In the genomic region with DNA sequence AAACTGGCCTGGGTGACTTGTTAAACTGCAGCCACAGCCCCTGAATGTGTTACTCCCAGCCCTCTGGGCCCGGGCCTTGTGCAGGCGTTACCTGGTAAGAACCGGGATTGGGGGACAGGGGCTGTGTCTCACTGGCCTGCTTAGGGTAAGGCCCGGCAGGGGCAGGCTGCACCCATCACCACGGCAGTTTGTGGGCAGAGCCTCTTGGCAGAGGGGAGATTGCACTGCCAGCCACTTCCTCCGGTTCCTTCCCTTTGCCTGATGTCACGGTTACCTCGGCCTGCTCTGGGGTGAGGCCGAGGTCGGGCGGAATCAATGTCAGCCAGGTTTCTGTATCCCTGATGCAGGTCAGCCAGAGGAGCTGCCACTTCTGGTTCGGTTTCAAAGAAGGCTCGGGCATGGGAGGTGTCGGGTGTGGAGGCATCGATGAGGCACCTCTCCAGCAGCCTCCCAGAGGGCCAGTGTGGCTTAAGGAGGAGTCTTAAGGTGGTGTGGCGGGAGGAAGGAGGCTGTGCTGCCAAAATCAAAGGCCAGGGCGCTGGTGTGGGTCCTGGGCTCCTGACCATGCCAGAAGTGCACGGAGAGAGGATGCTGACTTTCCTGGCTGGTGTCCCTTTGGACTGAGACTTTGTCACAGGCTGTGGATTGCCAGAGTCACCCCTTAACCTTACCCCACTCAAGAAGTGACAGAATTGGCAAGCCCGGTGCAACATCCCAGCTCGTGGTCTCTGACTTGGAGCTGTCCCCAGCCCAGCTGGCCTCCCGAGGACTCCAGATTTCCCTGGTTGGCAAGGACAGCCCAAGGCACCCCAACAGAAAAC, we compare ENCODE assay signal across 8 mouse cellular contexts. TPM values are rescaled to one million over a fixed set of nuclear protein-coding genes. Genes with fewer than 3 reads are reported as not detected.
DNase-seq lines count a peak whose midpoint lies in the region; ATAC-seq and TF ChIP-seq lines count a peak whose summit lies in the region.

No protein-coding gene starts in this region.

- WGBS in lung, adult 2 months = 37% methylated on average over 21 of the region's 21 CpGs
- 77% methylated on average over 21 of the region's 21 CpGs for WGBS in forebrain, embryonic 13.5 days

- no peaks in the 10 kb centered on the region for H3K9me3 ChIP-seq in forebrain, embryonic 13.5 days (replicated peaks)

- H3K4me3 ChIP-seq in lung, adult 2 months (replicated peaks; ENCODE audit: extremely low read depth, low read depth, low read length) = no peak overlapping the region
- H3K4me3 ChIP-seq in forebrain, embryonic 13.5 days = no peak overlapping the region

- no peak overlapping the region for H3K4me2 ChIP-seq in forebrain, embryonic 13.5 days

- no peaks in the 10 kb centered on the region; the same call in 1 of the 2 replicates for H3K36me3 ChIP-seq in forebrain, embryonic 13.5 days (ENCODE audit: poor library complexity, severe bottlenecking)

- no peak overlapping the region for H3K27ac ChIP-seq in forebrain, embryonic 13.5 days

- TF ChIP-seq CTCF in lung, adult 2 months (IDR thresholded peaks at IDR 0.05; ENCODE audit: insufficient read depth, low read length) = no peak

- no peak overlapping the region for H3K9ac ChIP-seq in forebrain, embryonic 13.5 days

- H3K4me1 ChIP-seq in lung, adult 2 months (ENCODE audit: control insufficient read depth, insufficient read depth, low read length) = peaks cover 10% of the 10 kb centered on the region
- no peaks in the 10 kb centered on the region for H3K4me1 ChIP-seq in forebrain, embryonic 13.5 days

- H3K27me3 ChIP-seq in forebrain, embryonic 13.5 days = no peaks in the 10 kb centered on the region

- ATAC-seq in hematopoietic stem cell, adult 5-6 weeks (replicated peaks in 1 of 2; ENCODE audit: insufficient read depth in 1 of 2, low FRiP score in 2 of 2, low TSS enrichment in 1 of 2, low read depth in 1 of 2, poor library complexity in 2 of 2, severe bottlenecking in 2 of 2) = peak; percentile 89 to 93
- 0 out of 2 replicates have a peak, but pooled peaks have one; percentile 37 for ATAC-seq in monocyte, adult 5-6 weeks (replicated peaks; ENCODE audit: insufficient number of reproducible peaks, low FRiP score, low TSS enrichment, poor library complexity, severe bottlenecking)
- ATAC-seq in forebrain, embryonic 13.5 days = no peak

- DNase-seq in lung, adult 18-20 months = peak; percentile 43 to 59
- no peak for DNase-seq in lung, adult 2 months
- DNase-seq in cerebellum, postnatal 25 days = peak; percentile 46 to 55
- DNase-seq in yolk sac, embryonic 10.5 days (ENCODE audit: low spot score) = no peak
- no peak for DNase-seq in adipocyte (ENCODE audit: low spot score)

- no peak for TF ChIP-seq POLR2A in lung, adult 2 months (IDR thresholded peaks at IDR 0.05; ENCODE audit: borderline replicate concordance, extremely low read depth, low read depth, low read length)

RNA-seq across cellular contexts. Expression of gene Jdp2, which starts 31.0 kb away (rescaled TPM):
- 21.6 and 30.9 TPM in 2 replicates for polyA plus RNA-seq in lung, adult 2 months (2012; rRNA removed)
- total RNA-seq in hematopoietic stem cell, adult 5-6 weeks (2017) = 34.3 and 36.9 TPM in 2 replicates
- 28.2 to 43.6 TPM (median 32.9 TPM) in 3 replicates for total RNA-seq in monocyte, adult 5-6 weeks (2017)
- 0.21 TPM in 1 of 2 replicates, not detected in the other for polyA plus RNA-seq in forebrain, embryonic 13.5 days (2015; fragmentation: Nextera tagmentation; extraction: Ambion mirVana)

RNA-seq across cellular contexts. Expression of gene Batf, which starts 56.6 kb away (rescaled TPM):
- polyA plus RNA-seq in lung, adult 2 months (2012; rRNA removed) = 8.7 and 10.5 TPM in 2 replicates
- 45.5 and 46.4 TPM in 2 replicates for total RNA-seq in hematopoietic stem cell, adult 5-6 weeks (2017)
- total RNA-seq in monocyte, adult 5-6 weeks (2017) = 28.7 to 49.6 TPM (median 34.2 TPM) in 3 replicates
- polyA plus RNA-seq in forebrain, embryonic 13.5 days (2015; fragmentation: Nextera tagmentation; extraction: Ambion mirVana) = 0.38 and 0.53 TPM in 2 replicates

Comparison
In these comparisons a context has a peak if more than half of its experiments do, and no peak if none do; other contexts are left out.
1. DNase-seq: peak in lung, adult 18-20 months (2 of 2) and cerebellum, postnatal 25 days (2 of 2); none in lung, adult 2 months (single experiment), yolk sac, embryonic 10.5 days (single experiment) and adipocyte (single experiment).